Mouse (Mus musculus) cerebellum, adult 11-12 months (tissue): Measurements from ENCODE around the gene Trim65.
"Not testable (repeated sequence)": the region's sequence is repeated elsewhere in the genome, so short reads cannot be mapped to it uniquely, and the experiment has no call there.

Source experiments
- DNase-seq: peaks from one replicate; pipeline ENCODE4 v3.0.0; 2022

The Trim65 gene

GRCm38 (mm10) chr11:116138096-116138467 is 7.2 kb upstream of the Trim65 start:
- no peak for DNase-seq

- DNase-seq, result peak; percentile 31
Measured at GRCm38 (mm10) chr11:116134171-116134570, 3.2 kb upstream of the Trim65 start.

GRCm38 (mm10) chr11:116133497-116133896 is 2.6 kb upstream of the Trim65 start:
- DNase-seq, result no peak

- peak; percentile 66 for DNase-seq
Measured at GRCm38 (mm10) chr11:116132366-116133333, 1.7 kb upstream of the Trim65 start.

GRCm38 (mm10) chr11:116131349-116132170 is 632 bp upstream of the Trim65 start:
- DNase-seq, result peak; percentile 51

- no peak for DNase-seq
Measured at GRCm38 (mm10) chr11:116129993-116130487, 888 bp downstream of the Trim65 start.

GRCm38 (mm10) chr11:116129091-116129790 is 1.7 kb downstream of the Trim65 start:
- no peak for DNase-seq

GRCm38 (mm10) chr11:116127986-116128385 is 2.9 kb downstream of the Trim65 start:
- peak; percentile 38 for DNase-seq

- DNase-seq, result peak; percentile 59
Measured at GRCm38 (mm10) chr11:116127156-116127980, 3.6 kb downstream of the Trim65 start, which contains the start of gene Trim47. Gene Trim47 (minus strand): TSS chr11:116127210.

- no peak for DNase-seq
Measured at GRCm38 (mm10) chr11:116126261-116126660, 4.7 kb downstream of the Trim65 start.

- not testable (repeated sequence) for DNase-seq
Measured at GRCm38 (mm10) chr11:116121731-116122245, 9.1 kb downstream of the Trim65 start.

GRCm38 (mm10) chr11:116117819-116118218 is 13.1 kb downstream of the Trim65 start:
- no peak for DNase-seq

GRCm38 (mm10) chr11:116117241-116117640 is 13.7 kb downstream of the Trim65 start:
- DNase-seq, result no peak

GRCm38 (mm10) chr11:116111611-116112203 is 19.2 kb downstream of the Trim65 start:
- no peak for DNase-seq

GRCm38 (mm10) chr11:116111067-116111466 is 19.9 kb downstream of the Trim65 start:
- DNase-seq, result no peak

- no peak for DNase-seq
Measured at GRCm38 (mm10) chr11:116110540-116110939, 20.4 kb downstream of the Trim65 start.

GRCm38 (mm10) chr11:116110131-116110530 is 20.8 kb downstream of the Trim65 start:
- no peak for DNase-seq

- DNase-seq, result no peak
Measured at GRCm38 (mm10) chr11:116109441-116110081, 21.4 kb downstream of the Trim65 start.

GRCm38 (mm10) chr11:116108464-116109137 is 22.3 kb downstream of the Trim65 start:
- no peak for DNase-seq

GRCm38 (mm10) chr11:116107777-116108285 is 23.1 kb downstream of the Trim65 start:
- DNase-seq, result no peak
